Mouse (Mus musculus) liver, embryonic 14.5 days (tissue): ENCODE measurements at regions not wholly inside any gene's neighbourhood (a gene's known extent, or its start where the extent isn't known, plus 50 kb on each side); places are given as distances from the start of the nearest gene placed in this dataset.

Source experiments
- ATAC-seq: fragments of 200-750 bp; cut with Nextera tagmentation; 2 replicates; pipeline ENCODE4 v1.8.0; 2017; ENCODE audit warnings: moderate number of reproducible peaks, mild to moderate bottlenecking, moderate library complexity; ENCODE audit not compliant: insufficient read depth
- DNase-seq, 3 experiments: peaks; one replicate each; pipeline ENCODE4 v3.0.0-alpha.2; 2012 to 2013; ENCODE audit warnings: low read depth in 3 of 3, low spot score in 3 of 3
- H3K27ac ChIP-seq: fragments of 300-500 bp; sonication (generic); 2 replicates; pipeline ENCODE4 v1.5.1; 2014; ENCODE audit warnings: moderate library complexity, mild to moderate bottlenecking, control low read depth, inconsistent platforms
- H3K27me3 ChIP-seq: fragments of 300-500 bp; sonication (generic); 2 replicates; pipeline ENCODE4 v1.6.1; 2014; ENCODE audit warnings: mild to moderate bottlenecking, low read length, moderate library complexity; ENCODE audit not compliant: control insufficient read depth, insufficient read depth
- H3K36me3 ChIP-seq: fragments of 300-500 bp; sonication (generic); replicated peaks from 2 replicates; pipeline ENCODE4 v1.6.1; 2014; ENCODE audit warnings: low read depth; ENCODE audit not compliant: control insufficient read depth, insufficient read depth
- H3K4me1 ChIP-seq, 2 experiments: fragments of 200-500 bp in 1 of 2; fragments of 300-500 bp in 1 of 2; sonication (generic) in 1 of 2; replicated peaks; 2 replicates each; pipeline ENCODE4 v1.6.1; 2012 to 2014; ENCODE audit warnings: antibody characterized with exemption in 1 of 2, inconsistent platforms in 1 of 2, low read length in 1 of 2; ENCODE audit not compliant: control insufficient read depth in 2 of 2, insufficient read depth in 2 of 2
- H3K4me2 ChIP-seq: fragments of 300-500 bp; sonication (generic); 2 replicates; pipeline ENCODE4 v1.6.1; 2014; ENCODE audit warnings: low read depth, mild to moderate bottlenecking, control low read depth, moderate library complexity
- H3K4me3 ChIP-seq, 2 experiments: fragments of 200-500 bp in 1 of 2; fragments of 300-500 bp in 1 of 2; sonication (generic) in 1 of 2; 2 replicates each; pipeline ENCODE4 v1.5.1; 2012 to 2014; ENCODE audit warnings: low read depth in 2 of 2, low read length in 2 of 2, mild to moderate bottlenecking in 2 of 2, control low read depth in 1 of 2, inconsistent platforms in 1 of 2, moderate library complexity in 1 of 2; ENCODE audit not compliant: insufficient read depth in 1 of 2
- H3K9ac ChIP-seq: fragments of 300-500 bp; sonication (generic); replicated peaks from 2 replicates; pipeline ENCODE4 v1.6.1; 2014; ENCODE audit warnings: mild to moderate bottlenecking, control low read depth, moderate library complexity
- H3K9me3 ChIP-seq: fragments of 300-500 bp; sonication (generic); 2 replicates; pipeline ENCODE4 v1.6.1; 2016; ENCODE audit warnings: low read length, mixed read lengths; ENCODE audit not compliant: control insufficient read depth
- CTCF ChIP-seq: IDR thresholded peaks from 2 replicates; pipeline ENCODE4 v1.5.1; 2016; ENCODE audit warnings: antibody characterized with exemption, low read depth, control low read depth
- EP300 ChIP-seq: IDR thresholded peaks from 2 replicates; pipeline ENCODE4 v1.6.1; 2016; ENCODE audit warnings: antibody characterized with exemption, low read depth
- WGBS: fragments of 180-500 bp; shearing (Covaris S2); extraction: QIAGEN DNeasy Blood & Tissue Kit; methylation state at CpG from one replicate; pipeline ENCODE4 v1.1.7; 2014; ENCODE audit not compliant: insufficient replicate concordance; 5-methylcytosine and 5-hydroxymethylcytosine counted together

DNA sequence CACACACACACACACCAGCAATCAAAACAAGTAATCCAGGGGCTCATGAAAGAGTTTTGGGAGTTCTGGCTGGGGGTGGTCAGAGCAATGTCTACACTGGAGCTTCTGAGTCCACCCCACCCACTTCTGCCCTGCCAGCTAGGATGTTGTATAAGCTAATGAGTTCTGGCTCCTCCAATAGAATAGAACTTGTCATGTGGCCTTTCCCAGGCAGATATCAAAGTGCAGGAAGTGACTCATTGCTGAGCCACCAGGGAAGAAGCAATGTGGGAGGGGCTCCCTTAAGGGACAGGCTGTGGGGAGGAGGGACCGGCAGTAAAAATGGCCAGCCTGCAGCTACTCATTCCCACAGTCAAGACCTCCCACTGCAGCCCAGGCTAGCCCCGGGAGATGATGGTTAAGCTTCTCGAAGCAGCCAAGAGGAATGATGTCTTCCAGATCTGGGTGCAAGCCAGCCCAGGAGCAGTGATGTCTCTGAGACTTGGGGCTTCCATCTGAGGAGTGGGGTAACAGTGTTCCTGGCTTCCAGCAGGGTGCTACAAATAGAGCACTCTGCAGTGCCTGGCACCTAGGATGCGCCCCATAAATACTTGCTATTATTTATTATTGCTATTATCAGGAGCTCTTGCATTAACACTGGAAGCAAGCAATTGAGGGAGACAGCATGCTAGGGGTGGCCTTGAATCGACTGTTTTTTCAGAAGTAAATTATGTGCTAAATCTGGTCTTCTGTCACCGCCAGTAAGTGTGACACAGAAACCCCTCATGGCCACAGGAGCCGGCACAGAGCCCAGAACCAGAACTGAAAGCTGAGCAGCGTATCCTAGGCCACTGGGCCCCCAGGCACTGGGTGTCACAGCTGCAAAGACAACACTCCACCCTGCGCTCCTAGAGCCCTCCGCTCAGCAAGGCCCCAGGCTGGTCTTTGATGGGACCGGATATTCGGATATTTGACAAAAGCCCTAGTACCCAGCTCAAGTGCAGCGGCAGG, 103.2 kb upstream of the Unc5b start:
- Histone ChIP-seq H3K9ac (no peak overlapping the region), H3K27me3 (no peaks in the 10 kb centered on the region), H3K9me3 (no peaks in the 10 kb centered on the region), H3K27ac (no peak overlapping the region), H3K4me2 (no peak overlapping the region), H3K36me3 (no peaks in the 10 kb centered on the region), H3K4me3 (no peak overlapping the region), H3K4me1 (0 out of 4 replicates have a peak, but pooled peaks cover 0 to 4% of the 10 kb centered on the region in 2 experiments)
- TF ChIP-seq CTCF (no peak), EP300 (no peak)
- 40% methylated on average over 13 of the region's 13 CpGs for WGBS
- no peak for DNase-seq
- ATAC-seq: peak; percentile 51; the same call in 1 of the 2 replicates

DNA sequence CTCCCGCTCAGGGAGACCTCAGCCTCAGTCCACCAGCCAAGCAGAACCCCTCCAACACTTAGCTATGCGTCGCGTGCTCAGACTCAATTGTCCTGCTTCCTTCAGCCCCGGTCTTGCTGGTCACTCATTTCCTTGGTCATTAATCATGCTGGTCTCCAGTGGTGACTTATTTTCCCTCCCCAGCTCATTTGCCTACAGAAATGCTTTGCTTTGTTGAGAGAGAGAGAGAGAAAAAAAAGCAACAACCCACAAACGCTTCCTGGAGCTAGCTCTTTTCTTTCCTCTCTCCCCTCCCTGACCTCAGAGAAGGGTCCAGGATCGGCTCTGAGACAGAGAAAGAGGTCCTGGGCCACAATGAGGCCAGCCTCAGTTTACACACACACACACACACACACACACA, 102.5 kb upstream of the Unc5b start:
- no peaks in the 10 kb centered on the region for H3K27me3 ChIP-seq
- 13% methylated on average over 7 of the region's 7 CpGs for WGBS
- no peak overlapping the region for H3K9ac ChIP-seq
- peaks cover 0 to 4% of the 10 kb centered on the region in 2 experiments; a peak in 1 of 4 replicates for H3K4me1 ChIP-seq
- DNase-seq: no peak
- H3K27ac ChIP-seq: no peak overlapping the region
- no peak for TF ChIP-seq CTCF
- TF ChIP-seq EP300: no peak
- ATAC-seq: peak; percentile 31; the same call in 1 of the 2 replicates
- no peaks in the 10 kb centered on the region for H3K9me3 ChIP-seq
- H3K4me3 ChIP-seq: no peak overlapping the region
- H3K4me2 ChIP-seq: no peak overlapping the region
- no peaks in the 10 kb centered on the region for H3K36me3 ChIP-seq

GRCm38 (mm10) chr10:60932855-60933254, 101.5 kb upstream of the Unc5b start:
- WGBS: 10% methylated on average over 3 of the region's 3 CpGs

DNA sequence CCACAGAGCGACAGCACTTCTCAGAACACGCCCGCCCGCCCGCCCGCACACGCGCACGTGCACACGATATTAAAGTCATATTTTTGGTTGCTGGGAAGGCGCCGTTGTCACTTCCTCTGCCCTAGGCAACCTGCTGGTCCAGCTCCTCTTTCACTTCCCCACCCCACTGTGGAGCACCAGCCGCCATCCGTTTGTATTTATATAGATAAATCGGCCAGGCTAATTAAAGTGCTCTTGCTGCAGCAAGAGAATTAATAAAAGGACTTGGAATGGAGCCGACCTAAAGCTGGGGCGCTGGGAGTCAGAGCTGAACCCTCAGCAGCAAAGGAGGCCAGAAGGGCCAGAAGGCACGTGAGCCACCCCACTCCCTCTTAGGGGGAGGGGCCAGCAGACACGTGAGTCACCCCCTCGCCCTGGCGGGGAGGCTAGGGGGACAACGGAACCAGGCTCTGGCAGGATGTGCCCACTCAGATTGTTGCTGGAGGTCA, 100.6 kb upstream of the Unc5b start:
- ATAC-seq: no peak
- TF ChIP-seq EP300: no peak
- no peak for TF ChIP-seq CTCF
- no peaks in the 10 kb centered on the region for H3K9me3 ChIP-seq
- no peak overlapping the region for H3K4me3 ChIP-seq
- 20% methylated on average over 22 of the region's 22 CpGs for WGBS
- no peak for DNase-seq
- no peak overlapping the region for H3K9ac ChIP-seq
- no peaks in the 10 kb centered on the region for H3K36me3 ChIP-seq
- no peaks in the 10 kb centered on the region for H3K27me3 ChIP-seq
- H3K4me1 ChIP-seq: peaks cover 0 to 4% of the 10 kb centered on the region in 2 experiments; a peak in 1 of 4 replicates
- no peak overlapping the region for H3K4me2 ChIP-seq
- no peak overlapping the region for H3K27ac ChIP-seq

More at GRCm38 (mm10) chr10:60932855-60933254, 101.5 kb upstream of the Unc5b start:
- H3K27me3 ChIP-seq: no peaks in the 10 kb centered on the region
- no peak overlapping the region for H3K4me3 ChIP-seq
- TF ChIP-seq CTCF: no peak
- TF ChIP-seq EP300: no peak
- DNase-seq (no peak), ATAC-seq (no peak)
- H3K9me3 ChIP-seq: no peaks in the 10 kb centered on the region
- no peak overlapping the region for H3K4me2 ChIP-seq
- peaks cover 0 to 4% of the 10 kb centered on the region in 2 experiments; a peak in 1 of 4 replicates for H3K4me1 ChIP-seq
- H3K36me3 ChIP-seq: no peaks in the 10 kb centered on the region
- H3K27ac ChIP-seq: no peak overlapping the region
- no peak overlapping the region for H3K9ac ChIP-seq

- WGBS: 55% methylated on average over 7 of the region's 7 CpGs
- Histone ChIP-seq H3K4me3 (no peak overlapping the region), H3K27ac (no peak overlapping the region), H3K4me1 (peaks cover 0 to 16% of the 10 kb centered on the region in 2 experiments; a peak in 2 of 4 replicates), H3K27me3 (no peaks in the 10 kb centered on the region), H3K4me2 (no peak overlapping the region), H3K9ac (no peak overlapping the region), H3K9me3 (no peaks in the 10 kb centered on the region), H3K36me3 (no peaks in the 10 kb centered on the region)
- ATAC-seq (0 out of 2 replicates have a peak, but pooled peaks have one; percentile 36), DNase-seq (no peak)
- TF ChIP-seq CTCF (no peak), EP300 (no peak)
Observed at GRCm38 (mm10) chr10:60928646-60929045, 97.3 kb upstream of the Unc5b start.
